14 mouse cellular contexts compared by ENCODE assay signal in the genomic region with DNA sequence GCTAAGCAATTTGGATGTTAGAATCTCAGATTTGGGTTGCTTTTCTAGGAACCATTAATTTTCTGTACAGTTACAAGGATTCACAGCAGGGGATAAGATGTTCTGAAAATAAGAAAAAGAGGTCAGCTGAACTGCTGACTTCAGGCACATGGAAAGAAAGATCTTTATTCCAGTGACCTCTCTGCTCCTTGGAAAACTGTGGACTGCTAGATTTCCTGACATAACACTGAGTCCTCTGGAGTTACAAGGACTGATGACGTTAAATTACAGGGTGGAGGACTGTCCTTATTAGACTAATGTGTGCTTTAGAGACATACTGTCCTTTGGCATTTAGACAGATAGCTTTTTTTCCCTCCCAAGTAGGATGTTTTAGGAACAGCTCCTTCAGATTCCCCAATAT.
"Had no signal": no experiment of that assay in that cellular context is flagged by ENCODE, and none has a peak within 500 bp of the region (broad histone marks: within the 10 kb centered on the region; RNA-seq: fewer than 3 reads in every experiment).

No protein-coding gene starts in this region.

- H3K36me3 ChIP-seq: midbrain, embryonic 12.5 days; midbrain, embryonic 15.5 days; neural tube, embryonic 12.5 days had no signal

- H3K27me3 ChIP-seq: midbrain, embryonic 12.5 days; midbrain, embryonic 15.5 days; neural tube, embryonic 12.5 days; stomach, embryonic 15.5 days had no signal

- H3K27ac ChIP-seq: liver, embryonic 14.5 days; midbrain, embryonic 12.5 days; midbrain, embryonic 15.5 days; neural tube, embryonic 12.5 days; stomach, postnatal 0 days had no signal

- DNase-seq: lung, adult 18-20 months; lung, embryonic 14.5 days; lung, postnatal 14 days; lung, postnatal 4 days; right cerebral cortex, postnatal 14 days; thymus, adult 18-20 months; thymus, postnatal 25 days; thymus, postnatal 4 days had no signal

- H3K9ac ChIP-seq: liver, embryonic 14.5 days; lung, embryonic 14.5 days; midbrain, embryonic 12.5 days; midbrain, embryonic 15.5 days; neural tube, embryonic 12.5 days; stomach, embryonic 15.5 days had no signal

- ATAC-seq: midbrain, embryonic 15.5 days had no signal

- H3K4me1 ChIP-seq: midbrain, embryonic 12.5 days; midbrain, embryonic 15.5 days; neural tube, embryonic 12.5 days had no signal

- H3K9me3 ChIP-seq: midbrain, embryonic 12.5 days; midbrain, embryonic 15.5 days; neural tube, embryonic 12.5 days; stomach, embryonic 15.5 days had no signal

- H3K4me3 ChIP-seq: midbrain, embryonic 12.5 days; midbrain, embryonic 15.5 days; neural tube, embryonic 12.5 days; stomach, embryonic 15.5 days had no signal

- H3K4me2 ChIP-seq: lung, embryonic 14.5 days; midbrain, embryonic 12.5 days; midbrain, embryonic 15.5 days; neural tube, embryonic 12.5 days; stomach, embryonic 15.5 days had no signal
